Mouse (Mus musculus) lung, embryonic 15.5 days (tissue): Measurements from ENCODE around the gene Fam227a. TPM values are rescaled to one million over a fixed set of nuclear protein-coding genes. Genes with fewer than 3 reads are reported as not detected.

Experiments
- ATAC-seq: fragments of 200-750 bp; cut with Nextera tagmentation; 2 replicates; pipeline ENCODE4 v1.8.0; 2017; ENCODE audit warnings: moderate number of reproducible peaks, borderline replicate concordance; ENCODE audit not compliant: low FRiP score, low TSS enrichment; ENCODE audit errors: extremely low read depth
- H3K27ac ChIP-seq: fragments of 300-500 bp; sonication (generic); 2 replicates; pipeline ENCODE4 v1.5.1; 2015; ENCODE audit warnings: moderate library complexity, mild to moderate bottlenecking, inconsistent platforms
- H3K27me3 ChIP-seq: fragments of 300-500 bp; sonication (generic); 2 replicates; pipeline ENCODE4 v1.6.1; 2015; ENCODE audit warnings: inconsistent platforms
- H3K36me3 ChIP-seq: fragments of 300-500 bp; sonication (generic); 2 replicates; pipeline ENCODE4 v1.6.1; 2015; ENCODE audit warnings: inconsistent platforms
- H3K4me1 ChIP-seq: fragments of 300-500 bp; sonication (generic); 2 replicates; pipeline ENCODE4 v1.6.1; 2015; ENCODE audit warnings: inconsistent platforms
- H3K4me2 ChIP-seq: fragments of 300-500 bp; sonication (generic); 2 replicates; pipeline ENCODE4 v1.6.1; 2015; ENCODE audit warnings: inconsistent platforms, mild to moderate bottlenecking, moderate library complexity
- H3K4me3 ChIP-seq: fragments of 300-500 bp; sonication (generic); 2 replicates; pipeline ENCODE4 v1.5.1; 2015; ENCODE audit warnings: mild to moderate bottlenecking, inconsistent platforms
- H3K9ac ChIP-seq: fragments of 300-500 bp; sonication (generic); 2 replicates; pipeline ENCODE4 v1.6.1; 2015; ENCODE audit warnings: inconsistent platforms
- H3K9me3 ChIP-seq: fragments of 300-500 bp; sonication (generic); 2 replicates; pipeline ENCODE4 v1.6.1; 2016; ENCODE audit warnings: inconsistent platforms
- WGBS: fragments of 180-500 bp; shearing (Covaris S2); methylation state at CpG from one replicate; pipeline ENCODE4 v1.1.7; 2015; 5-methylcytosine and 5-hydroxymethylcytosine counted together
- polyA plus RNA-seq: library from polyadenylated mRNA; unstranded; fragments of >200 nt; fragmentation: Nextera tagmentation; extraction: Ambion mirVana; gene quantifications from 2 replicates; pipeline ENCODE4 v1.2.1, GENCODE M21; 2015

Gene Fam227a
- polyA plus RNA-seq, 1 experiment from 2014 or later, result 1.6 TPM

- 82% methylated on average over 12 of the region's 12 CpGs for WGBS
- Histone ChIP-seq H3K4me3 (no peak overlapping the region), H3K36me3 (no peaks in the 10 kb centered on the region), H3K9ac (no peak overlapping the region), H3K27ac (no peak overlapping the region), H3K27me3 (no peaks in the 10 kb centered on the region), H3K9me3 (no peaks in the 10 kb centered on the region), H3K4me1 (no peaks in the 10 kb centered on the region), H3K4me2 (no peak overlapping the region)
- no peak for ATAC-seq
Measured at GRCm38 (mm10) chr15:79648130-79648529, 10.6 kb downstream of the Fam227a start.

- Histone ChIP-seq H3K27me3 (no peaks in the 10 kb centered on the region), H3K9ac (no peak overlapping the region), H3K9me3 (no peaks in the 10 kb centered on the region), H3K27ac (no peak overlapping the region), H3K4me1 (no peaks in the 10 kb centered on the region), H3K4me2 (no peak overlapping the region), H3K4me3 (no peak overlapping the region), H3K36me3 (no peaks in the 10 kb centered on the region)
- 79% methylated on average over 2 of the region's 2 CpGs for WGBS
- ATAC-seq, result no peak
Measured at GRCm38 (mm10) chr15:79645483-79645882, 13.3 kb downstream of the Fam227a start.

GRCm38 (mm10) chr15:79641135-79641817, 17.5 kb downstream of the Fam227a start:
- 47% methylated on average over 12 of the region's 12 CpGs for WGBS
- Histone ChIP-seq H3K4me3 (no peak overlapping the region), H3K36me3 (no peaks in the 10 kb centered on the region), H3K27me3 (no peaks in the 10 kb centered on the region), H3K9ac (no peak overlapping the region), H3K9me3 (no peaks in the 10 kb centered on the region), H3K4me2 (no peak overlapping the region), H3K27ac (no peak overlapping the region), H3K4me1 (no peaks in the 10 kb centered on the region)
- ATAC-seq, result no peak

GRCm38 (mm10) chr15:79630471-79630870, 28.3 kb downstream of the Fam227a start:
- no peaks in the 10 kb centered on the region for H3K4me1 ChIP-seq
- no peak overlapping the region for H3K9ac ChIP-seq
- no peak overlapping the region for H3K4me2 ChIP-seq
- H3K4me3 ChIP-seq, result no peak overlapping the region
- H3K9me3 ChIP-seq, result no peaks in the 10 kb centered on the region
- 63% methylated on average over 2 of the region's 2 CpGs for WGBS
- H3K36me3 ChIP-seq, result 0 out of 2 replicates have a peak, but pooled peaks cover 3% of the 10 kb centered on the region
- no peak overlapping the region for H3K27ac ChIP-seq
- H3K27me3 ChIP-seq, result no peaks in the 10 kb centered on the region
- ATAC-seq, result no peak

- peak; percentile 35; the same call in 1 of the 2 replicates for ATAC-seq
- 71% methylated on average over 11 of the region's 11 CpGs for WGBS
- Histone ChIP-seq H3K9me3 (no peaks in the 10 kb centered on the region), H3K36me3 (no peaks in the 10 kb centered on the region), H3K27me3 (no peaks in the 10 kb centered on the region), H3K4me3 (no peak overlapping the region), H3K9ac (no peak overlapping the region), H3K4me1 (no peaks in the 10 kb centered on the region), H3K4me2 (no peak overlapping the region), H3K27ac (no peak overlapping the region)
Measured at GRCm38 (mm10) chr15:79619770-79620414, 38.9 kb downstream of the Fam227a start.

- WGBS, result 86% methylated on average over 7 of the region's 7 CpGs
- no peaks in the 10 kb centered on the region for H3K4me1 ChIP-seq
- ATAC-seq, result no peak
Measured at GRCm38 (mm10) chr15:79618456-79618855, 40.3 kb downstream of the Fam227a start.

GRCm38 (mm10) chr15:79617135-79617534, 41.6 kb downstream of the Fam227a start:
- Histone ChIP-seq H3K36me3 (no peaks in the 10 kb centered on the region), H3K4me2 (no peak overlapping the region), H3K4me1 (no peaks in the 10 kb centered on the region), H3K4me3 (no peak overlapping the region), H3K9me3 (no peaks in the 10 kb centered on the region), H3K9ac (no peak overlapping the region), H3K27ac (no peak overlapping the region), H3K27me3 (no peaks in the 10 kb centered on the region)
- ATAC-seq, result no peak
- 81% methylated on average over 11 of the region's 11 CpGs for WGBS

More at GRCm38 (mm10) chr15:79618456-79618855, 40.3 kb downstream of the Fam227a start:
- no peak overlapping the region for H3K4me2 ChIP-seq
- no peak overlapping the region for H3K4me3 ChIP-seq
- no peaks in the 10 kb centered on the region for H3K36me3 ChIP-seq
- H3K27ac ChIP-seq, result no peak overlapping the region
- no peaks in the 10 kb centered on the region for H3K9me3 ChIP-seq
- H3K27me3 ChIP-seq, result no peaks in the 10 kb centered on the region
- H3K9ac ChIP-seq, result no peak overlapping the region

- Histone ChIP-seq H3K4me2 (no peak overlapping the region), H3K27ac (no peak overlapping the region), H3K27me3 (no peaks in the 10 kb centered on the region), H3K9ac (no peak overlapping the region), H3K4me1 (no peaks in the 10 kb centered on the region), H3K9me3 (no peaks in the 10 kb centered on the region), H3K4me3 (no peak overlapping the region), H3K36me3 (no peaks in the 10 kb centered on the region)
- ATAC-seq, result no peak
- 78% methylated on average over 5 of the region's 5 CpGs for WGBS
Measured at GRCm38 (mm10) chr15:79616729-79617128, 42.0 kb downstream of the Fam227a start.

- no peaks in the 10 kb centered on the region for H3K27me3 ChIP-seq
- 70% methylated on average over 7 of the region's 7 CpGs for WGBS
- H3K9me3 ChIP-seq, result no peaks in the 10 kb centered on the region
- no peak overlapping the region for H3K4me3 ChIP-seq
- no peak for ATAC-seq
- H3K4me2 ChIP-seq, result no peak overlapping the region
- no peak overlapping the region for H3K27ac ChIP-seq
- no peaks in the 10 kb centered on the region for H3K4me1 ChIP-seq
- H3K9ac ChIP-seq, result no peak overlapping the region
- H3K36me3 ChIP-seq, result no peaks in the 10 kb centered on the region
Measured at GRCm38 (mm10) chr15:79615501-79615900, 43.3 kb downstream of the Fam227a start.

GRCm38 (mm10) chr15:79609226-79609625, 49.5 kb downstream of the Fam227a start:
- no peak for ATAC-seq
- WGBS, result 93% methylated on average over 2 of the region's 2 CpGs
- 0 out of 2 replicates have a peak, but pooled peaks cover 5% of the 10 kb centered on the region for H3K27me3 ChIP-seq

GRCm38 (mm10) chr15:79608214-79608613, 50.5 kb downstream of the Fam227a start:
- Histone ChIP-seq H3K36me3 (no peaks in the 10 kb centered on the region), H3K9ac (0 out of 2 replicates have a peak overlapping the region, but pooled peaks have one; percentile 1), H3K27me3 (0 out of 2 replicates have a peak, but pooled peaks cover 5% of the 10 kb centered on the region), H3K4me1 (peaks cover 9% of the 10 kb centered on the region), H3K9me3 (no peaks in the 10 kb centered on the region), H3K4me2 (no peak overlapping the region), H3K27ac (no peak overlapping the region), H3K4me3 (no peak overlapping the region)
- WGBS, result 76% methylated on average over 7 of the region's 7 CpGs
- ATAC-seq, result no peak

More at GRCm38 (mm10) chr15:79609226-79609625, 49.5 kb downstream of the Fam227a start:
- H3K4me3 ChIP-seq, result no peak overlapping the region
- no peak overlapping the region for H3K9ac ChIP-seq
- H3K4me1 ChIP-seq, result peaks cover 9% of the 10 kb centered on the region
- no peaks in the 10 kb centered on the region for H3K36me3 ChIP-seq
- H3K27ac ChIP-seq, result no peak overlapping the region
- no peaks in the 10 kb centered on the region for H3K9me3 ChIP-seq
- no peak overlapping the region for H3K4me2 ChIP-seq

- no peak overlapping the region for H3K4me3 ChIP-seq
- H3K27me3 ChIP-seq, result 0 out of 2 replicates have a peak, but pooled peaks cover 5% of the 10 kb centered on the region
- 48% methylated on average over 2 of the region's 2 CpGs for WGBS
- peaks cover 9% of the 10 kb centered on the region for H3K4me1 ChIP-seq
- H3K36me3 ChIP-seq, result no peaks in the 10 kb centered on the region
- H3K4me2 ChIP-seq, result no peak overlapping the region
- no peaks in the 10 kb centered on the region for H3K9me3 ChIP-seq
- H3K27ac ChIP-seq, result no peak overlapping the region
- H3K9ac ChIP-seq, result no peak overlapping the region
- no peak for ATAC-seq
Measured at GRCm38 (mm10) chr15:79607757-79608156, 51.0 kb downstream of the Fam227a start.
